Mouse (Mus musculus) ES-Bruce4 (cell line): ENCODE data around the gene Csnk2b. TPM values are rescaled to one million over a fixed set of nuclear protein-coding genes. Genes with fewer than 3 reads are reported as not detected.

Experiments used
- H3K27ac ChIP-seq: 2 replicates; pipeline ENCODE4 v1.5.1; 2012; ENCODE audit warnings: low read length, inconsistent platforms; ENCODE audit not compliant: insufficient read depth
- H3K27me3 ChIP-seq: 2 replicates; pipeline ENCODE4 v1.6.1; 2012; ENCODE audit warnings: mild to moderate bottlenecking, low read length, inconsistent platforms; ENCODE audit not compliant: control insufficient read depth, poor library complexity, insufficient read depth, severe bottlenecking
- H3K36me3 ChIP-seq: 2 replicates; pipeline ENCODE4 v1.6.1; 2012; ENCODE audit warnings: inconsistent platforms, mild to moderate bottlenecking, low read length, moderate library complexity; ENCODE audit not compliant: control insufficient read depth, poor library complexity, insufficient read depth, severe bottlenecking
- H3K4me1 ChIP-seq: one replicate; pipeline ENCODE4 v1.8.1; 2011; ENCODE audit warnings: low read length; ENCODE audit not compliant: control insufficient read depth, insufficient read depth
- H3K4me3 ChIP-seq: 2 replicates; pipeline ENCODE4 v1.5.1; 2011; ENCODE audit warnings: low read depth, mild to moderate bottlenecking, low read length
- H3K9ac ChIP-seq: 2 replicates; pipeline ENCODE4 v1.6.1; 2012; ENCODE audit warnings: low read depth, mild to moderate bottlenecking, inconsistent platforms; ENCODE audit not compliant: poor library complexity, severe bottlenecking
- H3K9me3 ChIP-seq: replicated peaks from 2 replicates; pipeline ENCODE4 v1.6.1; 2012; ENCODE audit warnings: mild to moderate bottlenecking, low read length, inconsistent platforms; ENCODE audit not compliant: control insufficient read depth, poor library complexity, insufficient read depth, severe bottlenecking
- CTCF ChIP-seq: IDR thresholded peaks from one replicate; pipeline ENCODE4 v1.8.1; 2011; ENCODE audit warnings: low read depth, low read length
- EP300 ChIP-seq: IDR thresholded peaks from 2 replicates; pipeline ENCODE4 v1.6.1; 2011; ENCODE audit warnings: low read depth, low read length; ENCODE audit not compliant: insufficient read depth
- POLR2A ChIP-seq: IDR thresholded peaks from one replicate; pipeline ENCODE4 v1.8.1; 2011; ENCODE audit warnings: low read length; ENCODE audit not compliant: insufficient read depth
- polyA plus RNA-seq: library from polyadenylated mRNA; stranded (reverse); fragments of >200 nt; gene quantifications from 2 replicates; pipeline ENCODE4 v1.2.4, GENCODE M21; 2011; ENCODE audit warnings: low read depth; ENCODE audit not compliant: missing spikeins, insufficient read depth, insufficient read length

Gene Csnk2b
- polyA plus RNA-seq, 1 experiment: 146 TPM

DNA sequence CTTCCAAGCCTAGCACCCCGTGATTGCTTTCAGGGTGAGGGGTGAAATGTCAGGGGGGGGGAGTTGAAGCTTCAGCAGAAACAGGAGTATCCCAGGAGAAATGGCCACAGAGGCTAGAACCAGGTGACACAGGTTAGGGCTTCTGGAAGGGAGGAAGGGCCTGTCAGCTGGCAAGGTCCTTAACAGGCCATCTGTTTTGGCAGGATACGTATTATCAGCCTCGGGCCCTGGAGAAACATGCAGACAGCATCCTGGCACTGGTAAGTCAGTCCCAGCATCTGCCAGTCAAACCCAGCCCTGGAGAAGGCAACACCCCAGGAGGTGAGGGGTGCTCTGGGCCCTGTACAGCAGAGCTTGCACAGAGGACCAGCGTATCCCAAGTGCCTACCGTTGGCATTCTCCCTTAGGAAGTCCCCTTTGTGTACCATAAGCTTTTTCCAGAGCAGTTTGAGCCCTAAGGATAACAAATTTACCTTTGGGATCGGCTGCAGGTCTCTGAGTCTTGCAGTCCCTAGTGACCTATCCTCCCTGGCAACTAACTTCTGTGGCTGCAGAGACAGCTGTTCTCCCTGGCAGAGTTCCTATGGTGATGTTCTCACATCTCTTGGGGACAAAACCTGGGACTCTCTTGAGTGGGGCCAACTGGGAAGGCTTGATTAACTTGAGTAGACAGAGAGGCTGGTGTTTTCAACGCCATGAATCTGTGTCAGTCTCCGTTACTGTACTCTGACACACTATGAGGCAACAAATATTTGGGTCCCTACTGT lies 31.5 kb downstream of the Csnk2b start:
- no peak for TF ChIP-seq CTCF
- TF ChIP-seq EP300: no peak
- Histone ChIP-seq H3K27ac (no peak overlapping the region), H3K36me3 (no peaks in the 10 kb centered on the region), H3K9me3 (no peaks in the 10 kb centered on the region), H3K9ac (peak overlapping the region; percentile 75; the same call in 1 of the 2 replicates), H3K4me1 (no peaks in the 10 kb centered on the region), H3K27me3 (no peaks in the 10 kb centered on the region), H3K4me3 (no peak overlapping the region)

DNA sequence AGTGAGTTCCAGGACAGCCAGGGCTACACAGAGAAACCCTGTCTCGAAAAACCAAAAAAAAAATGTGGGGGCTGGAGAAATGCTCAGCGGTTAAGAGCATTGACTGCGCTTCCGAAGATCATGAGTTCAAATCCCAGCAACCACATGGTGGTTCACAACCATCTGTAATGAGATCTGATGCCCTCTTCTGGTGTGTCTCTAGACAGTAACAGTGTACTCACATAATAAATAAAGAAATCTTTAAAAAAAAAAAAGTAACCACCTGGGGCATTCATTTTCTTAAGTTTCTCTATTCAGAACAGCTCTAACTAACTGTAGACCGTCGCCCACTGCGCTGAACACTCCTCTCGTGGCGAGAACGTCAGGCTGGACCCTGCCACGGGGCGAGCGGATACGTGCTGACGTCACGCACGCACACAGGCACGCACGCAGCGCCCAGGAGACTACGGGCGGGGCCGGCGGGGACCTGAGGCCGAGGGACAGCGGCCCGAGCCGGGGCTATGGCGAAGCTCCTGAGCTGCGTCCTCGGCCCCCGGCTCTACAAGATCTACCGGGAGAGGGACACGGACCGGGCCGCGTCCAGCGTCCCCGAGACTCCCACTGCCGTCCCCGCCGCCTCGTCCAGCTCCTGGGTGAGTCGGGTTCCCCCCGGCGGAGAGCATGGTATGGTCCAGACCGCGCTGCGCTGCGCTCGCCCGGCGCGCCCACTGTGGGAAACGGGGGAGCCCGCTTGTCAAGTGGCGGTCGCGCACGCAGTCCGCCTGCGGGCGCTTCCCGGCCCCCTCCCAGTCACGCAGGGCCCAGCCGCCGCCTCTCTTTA lies 32.8 kb downstream of the Csnk2b start, which contains the start of gene Abhd16a:
TSS of gene Abhd16a (plus strand) at position 439 of the 820 bp plus-strand sequence.
- H3K36me3 ChIP-seq: no peaks in the 10 kb centered on the region
- H3K27ac ChIP-seq: no peak within 1 kb of the TSS
- H3K27me3 ChIP-seq: no peaks in the 10 kb centered on the region
- TF ChIP-seq POLR2A (no peak), CTCF (no peak), EP300 (no peak)
- H3K4me1 ChIP-seq: no peaks in the 10 kb centered on the region
- H3K9ac ChIP-seq: peak within 1 kb of the TSS; percentile 75
- H3K9me3 ChIP-seq: no peaks in the 10 kb centered on the region
- peak within 1 kb of the TSS; percentile 66 for H3K4me3 ChIP-seq

DNA sequence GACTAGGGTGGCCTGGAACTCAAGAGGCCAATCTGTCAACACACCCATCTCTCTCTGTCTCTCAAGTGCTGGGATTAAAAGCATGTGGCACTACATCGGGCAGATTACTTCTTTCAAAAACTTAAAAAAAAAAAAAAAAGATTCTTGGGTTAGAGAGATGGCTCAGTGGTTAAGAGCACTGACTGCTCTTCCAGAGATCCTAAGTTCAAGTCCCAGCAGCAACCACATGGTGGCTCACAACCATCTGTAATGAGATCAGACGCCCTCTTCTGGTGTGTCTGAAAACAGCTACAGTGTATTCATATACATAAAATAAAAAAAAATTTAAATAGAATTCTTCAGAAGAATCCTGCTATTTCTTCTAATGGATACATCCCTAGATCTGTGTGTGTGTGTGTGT lies 33.7 kb downstream of the Csnk2b start:
- Histone ChIP-seq H3K4me1 (no peaks in the 10 kb centered on the region), H3K9ac (no peak overlapping the region), H3K27me3 (no peaks in the 10 kb centered on the region), H3K4me3 (no peak overlapping the region), H3K36me3 (no peaks in the 10 kb centered on the region), H3K9me3 (no peaks in the 10 kb centered on the region), H3K27ac (no peak overlapping the region)
- no peak for TF ChIP-seq CTCF
- TF ChIP-seq EP300: no peak
- no peak for TF ChIP-seq POLR2A

DNA sequence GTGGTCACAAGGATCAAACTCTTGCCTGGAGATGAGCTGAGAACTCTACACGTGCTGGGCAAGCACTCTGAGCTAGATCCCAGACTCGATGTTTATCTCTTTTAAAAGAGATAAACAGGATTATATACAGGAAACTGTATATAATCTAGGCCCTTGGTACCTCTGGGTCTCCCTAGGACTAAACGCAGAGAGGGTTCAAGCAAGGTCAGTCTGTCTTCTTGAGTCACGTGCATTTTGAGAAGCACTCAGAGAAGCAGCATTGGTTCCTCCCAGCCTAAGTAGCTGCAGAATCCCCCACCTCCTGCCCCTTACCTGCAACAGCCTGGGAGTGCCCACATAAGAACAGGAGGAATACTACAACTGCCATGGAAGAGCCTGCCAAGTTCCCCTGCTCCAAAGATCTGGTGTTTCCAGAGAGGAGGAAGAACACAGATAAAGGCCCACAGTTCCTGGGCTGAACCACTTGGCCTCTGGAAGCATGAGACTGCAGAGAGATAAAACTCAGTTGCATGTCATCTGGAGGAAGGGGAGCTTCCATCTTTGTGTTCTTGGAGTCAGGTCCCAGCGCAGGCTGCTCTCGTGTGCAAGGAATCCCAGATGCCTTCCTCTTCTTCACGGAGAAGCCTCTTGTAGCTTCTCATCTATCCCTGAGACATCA lies 36.5 kb downstream of the Csnk2b start, which contains the start of gene Ly6g6f:
TSS of gene Ly6g6f (minus strand) at position 403 of the 658 bp plus-strand sequence.
- Histone ChIP-seq H3K27me3 (no peaks in the 10 kb centered on the region), H3K27ac (no peak within 1 kb of the TSS), H3K4me3 (no peak within 1 kb of the TSS), H3K36me3 (no peaks in the 10 kb centered on the region), H3K9ac (no peak within 1 kb of the TSS), H3K9me3 (no peaks in the 10 kb centered on the region), H3K4me1 (no peaks in the 10 kb centered on the region)
- TF ChIP-seq POLR2A (no peak), CTCF (no peak), EP300 (no peak)

DNA sequence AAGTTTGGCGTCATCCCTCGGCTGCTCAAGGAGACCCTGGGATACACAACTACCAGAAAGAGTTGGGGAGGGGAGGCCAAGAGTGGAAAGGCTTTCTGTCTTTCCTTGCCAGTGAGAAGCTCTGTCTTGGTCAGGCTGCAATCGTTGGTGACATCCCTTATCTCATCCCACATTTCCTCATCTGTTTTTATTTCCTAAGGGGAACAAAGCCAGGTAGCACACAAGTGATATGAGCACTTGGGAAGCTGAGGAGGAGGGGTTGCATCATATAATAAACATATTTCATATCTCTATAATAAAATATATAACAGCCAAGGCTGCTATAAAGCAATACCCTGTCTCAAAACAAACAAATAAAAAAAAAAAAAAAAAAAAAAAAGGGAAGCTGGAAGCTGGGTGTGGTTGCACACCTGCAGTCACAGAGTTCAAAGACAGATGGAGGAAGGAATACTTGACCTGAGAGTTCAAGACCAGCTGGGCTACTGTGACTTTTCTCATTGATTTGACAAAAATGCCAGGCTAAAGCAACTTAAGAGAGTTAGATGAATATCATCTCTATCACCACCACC lies 37.8 kb downstream of the Csnk2b start:
- H3K27me3 ChIP-seq: no peaks in the 10 kb centered on the region
- H3K4me1 ChIP-seq: no peaks in the 10 kb centered on the region
- H3K4me3 ChIP-seq: no peak overlapping the region
- no peak overlapping the region for H3K27ac ChIP-seq
- no peaks in the 10 kb centered on the region for H3K9me3 ChIP-seq
- no peak overlapping the region for H3K9ac ChIP-seq
- TF ChIP-seq POLR2A (no peak), EP300 (no peak), CTCF (no peak)
- no peaks in the 10 kb centered on the region for H3K36me3 ChIP-seq
